In genomic region chr16:50045552-50046547, GRCm38 (mm10) we compare ENCODE assay signal across 8 mouse cellular contexts.
DNase-seq lines count a peak whose midpoint lies in the region; ATAC-seq lines count a peak whose summit lies in the region.

No protein-coding gene starts in this region.

- H3K36me3 ChIP-seq in embryonic facial prominence, embryonic 11.5 days (replicated peaks; ENCODE audit: control insufficient read depth, insufficient read depth, low read depth, low read length): no peaks in the 10 kb centered on the region
- no peaks in the 10 kb centered on the region for H3K36me3 ChIP-seq in midbrain, embryonic 10.5 days

- H3K27me3 ChIP-seq in embryonic facial prominence, embryonic 11.5 days (ENCODE audit: control insufficient read depth, insufficient read depth, low read length): no peaks in the 10 kb centered on the region
- H3K27me3 ChIP-seq in midbrain, embryonic 10.5 days (ENCODE audit: low read depth, poor library complexity, severe bottlenecking): no peaks in the 10 kb centered on the region

- H3K9me3 ChIP-seq in embryonic facial prominence, embryonic 11.5 days (replicated peaks; ENCODE audit: control insufficient read depth, low read length): no peaks in the 10 kb centered on the region
- no peaks in the 10 kb centered on the region for H3K9me3 ChIP-seq in midbrain, embryonic 10.5 days (replicated peaks)

- peak overlapping the region; percentile 28 for H3K4me3 ChIP-seq in embryonic facial prominence, embryonic 11.5 days (ENCODE audit: low read depth, low read length)
- peak overlapping the region; percentile 53 for H3K4me3 ChIP-seq in midbrain, embryonic 10.5 days

- H3K4me1 ChIP-seq in embryonic facial prominence, embryonic 11.5 days (ENCODE audit: control insufficient read depth, insufficient read depth, low read length): no peaks in the 10 kb centered on the region
- 0 out of 2 replicates have a peak, but pooled peaks cover 6% of the 10 kb centered on the region for H3K4me1 ChIP-seq in midbrain, embryonic 10.5 days

- intact Hi-C loops in left cerebral cortex, postnatal 4 days (cut with DNase I): no loop called here

- H3K27ac ChIP-seq in embryonic facial prominence, embryonic 11.5 days (replicated peaks; ENCODE audit: low read depth, low read length): no peak overlapping the region
- 0 out of 2 replicates have a peak overlapping the region, but pooled peaks have one; percentile 4 for H3K27ac ChIP-seq in midbrain, embryonic 10.5 days (replicated peaks)

- peak overlapping the region; percentile 34; the same call in 1 of the 2 replicates for H3K9ac ChIP-seq in embryonic facial prominence, embryonic 11.5 days (replicated peaks; ENCODE audit: low read length)

- peak overlapping the region; percentile 48 for H3K4me2 ChIP-seq in embryonic facial prominence, embryonic 11.5 days (ENCODE audit: low read depth, low read length)

- peak; percentile 76 for DNase-seq in adrenal gland, postnatal 25 days
- DNase-seq in embryonic facial prominence, embryonic 11.5 days (ENCODE audit: low spot score): peak; percentile 84
- DNase-seq in heart, adult 18-20 months: peak; percentile 62 to 83
- peak; percentile 72 for DNase-seq in kidney, adult 18-20 months
- DNase-seq in left cerebral cortex, postnatal 4 days: peak; percentile 73
- peak; percentile 82 for DNase-seq in midbrain, embryonic 10.5 days (ENCODE audit: low spot score)
- DNase-seq in skeletal muscle tissue, adult 2 months (ENCODE audit: low read depth, low spot score): peak; percentile 10
- DNase-seq in MN1 (ENCODE audit: low spot score): no peak

- peak; percentile 77 for ATAC-seq in embryonic facial prominence, embryonic 11.5 days (replicated peaks; ENCODE audit: insufficient number of reproducible peaks, low FRiP score, low TSS enrichment, low read depth)

- WGBS in embryonic facial prominence, embryonic 11.5 days: 7% methylated on average over 32 of the region's 32 CpGs
- 7% methylated on average over 32 of the region's 32 CpGs for WGBS in midbrain, embryonic 10.5 days
